Mouse (Mus musculus) heart, postnatal 4 days (tissue): Measurements from ENCODE around the gene Gm21830. TPM values are rescaled to one million over a fixed set of nuclear protein-coding genes. Genes with fewer than 3 reads are reported as not detected.
A peak's percentile ranks its signal among the peaks of the same experiment; 100 is the strongest.
"Not testable (repeated sequence)": the region's sequence is repeated elsewhere in the genome, so short reads cannot be mapped to it uniquely, and the experiment has no call there.

Source experiments
- DNase-seq: peaks from one replicate; pipeline ENCODE4 v3.0.0; 2021
- total RNA-seq, 2 experiments: library from RNA; stranded (reverse); gene quantifications; 2 replicates each; pipeline ENCODE4 v1.2.3; 2021

Gene Gm21830
- not detected for total RNA-seq

GRCm38 (mm10) chr2:67413425-67413824, at the start of gene Gm21830:
Gm21830 (plus strand) TSS chr2:67413725.
- not testable (repeated sequence) for DNase-seq

- DNase-seq, result no peak
These were observed 49.0 kb upstream of the Gm21830 start for GRCm38 (mm10) chr2:67364506-67364905.

DNA sequence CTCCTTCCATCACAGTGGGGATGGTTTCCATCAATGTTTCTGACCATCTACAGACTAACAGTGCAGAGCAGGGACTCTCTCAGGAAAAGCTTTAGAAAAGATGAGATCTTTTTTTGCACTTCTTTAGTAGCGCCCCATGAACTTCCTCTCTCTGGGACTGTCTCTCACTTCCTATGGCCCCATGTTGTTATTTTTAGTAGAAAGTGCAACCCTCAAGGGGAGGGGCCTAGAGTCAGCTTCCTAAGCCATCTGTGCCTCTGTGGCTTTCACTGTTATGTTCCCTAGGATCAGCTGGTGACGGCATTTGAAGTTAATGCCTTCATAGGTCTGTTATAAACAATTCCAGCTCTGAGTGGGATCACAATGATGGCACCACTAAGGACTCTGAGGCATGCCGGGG, 35.0 kb upstream of the Gm21830 start:
- no peak for DNase-seq

GRCm38 (mm10) chr2:67420853-67421252, 7.3 kb downstream of the Gm21830 start:
- DNase-seq, result no peak

GRCm38 (mm10) chr2:67422799-67423198, 9.3 kb downstream of the Gm21830 start:
- DNase-seq, result no peak

DNA sequence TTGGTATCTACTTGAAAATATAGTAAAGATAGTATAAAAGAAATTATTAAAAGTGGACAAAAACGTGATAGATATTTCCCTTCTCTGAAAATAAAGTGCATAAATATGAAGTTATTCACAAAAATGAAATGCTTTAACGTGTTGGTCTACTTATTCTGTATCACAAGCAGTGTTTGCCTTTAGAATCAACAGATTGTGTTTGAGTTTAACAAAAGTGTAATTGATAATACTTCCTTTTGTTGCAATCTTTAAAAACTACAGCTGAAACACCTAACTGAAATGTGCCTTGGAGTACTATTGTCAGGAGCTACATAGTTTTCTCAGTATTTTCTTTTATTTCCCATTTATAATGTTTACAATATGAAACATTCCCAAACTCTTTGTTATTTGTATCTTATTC, 19.6 kb downstream of the Gm21830 start, which contains the start of gene Gm26727:
Gene Gm26727 (minus strand): TSS at position 101 of the 400 bp plus-strand sequence.
- DNase-seq, result no peak

GRCm38 (mm10) chr2:67438309-67438708, 24.8 kb downstream of the Gm21830 start:
- no peak for DNase-seq

- DNase-seq, result peak; percentile 23
These were observed 32.3 kb downstream of the Gm21830 start, which contains the start of gene Xirp2 for GRCm38 (mm10) chr2:67445780-67446179. Xirp2 (plus strand) TSS chr2:67446002.

- DNase-seq, result no peak
These were observed 33.2 kb downstream of the Gm21830 start for GRCm38 (mm10) chr2:67446772-67447171.

DNA sequence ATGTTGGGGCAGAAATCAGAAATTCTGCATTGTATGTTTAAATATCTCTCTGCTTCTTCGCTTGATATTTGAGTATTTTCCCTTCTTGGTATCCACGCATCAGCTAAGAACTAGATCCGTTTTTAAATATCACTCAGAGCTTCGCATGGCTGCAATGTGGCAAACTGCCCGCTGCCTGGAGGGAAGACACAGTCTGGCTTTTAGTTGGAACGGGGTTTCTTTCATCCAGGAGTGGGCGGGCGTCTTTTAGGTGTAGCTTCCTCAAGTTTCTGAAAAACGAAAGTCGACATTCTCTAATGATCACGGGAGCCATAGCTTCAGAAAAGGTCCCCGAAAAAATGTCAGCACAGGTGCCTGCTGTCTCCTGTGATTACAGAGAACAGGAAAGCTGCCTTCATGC, 33.7 kb downstream of the Gm21830 start:
- peak; percentile 32 for DNase-seq

DNA sequence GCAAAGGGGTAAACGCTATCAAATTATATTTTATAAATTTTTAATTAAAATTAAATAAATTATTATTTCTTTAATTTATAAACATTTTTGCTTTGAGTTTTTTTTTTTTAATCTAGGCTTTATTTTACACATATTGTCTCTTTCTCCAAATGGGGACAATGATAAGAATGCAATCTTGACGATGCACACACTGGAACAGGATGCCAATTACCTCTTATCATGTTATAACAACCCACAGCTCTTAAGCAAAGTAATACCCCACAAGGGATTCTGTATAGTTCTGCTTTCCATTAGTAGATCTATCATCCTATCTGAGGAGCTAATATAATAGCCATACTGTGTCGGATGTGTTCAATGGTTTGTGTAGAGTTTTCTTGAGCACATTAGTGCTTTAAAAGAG, 47.3 kb downstream of the Gm21830 start:
- no peak for DNase-seq

DNA sequence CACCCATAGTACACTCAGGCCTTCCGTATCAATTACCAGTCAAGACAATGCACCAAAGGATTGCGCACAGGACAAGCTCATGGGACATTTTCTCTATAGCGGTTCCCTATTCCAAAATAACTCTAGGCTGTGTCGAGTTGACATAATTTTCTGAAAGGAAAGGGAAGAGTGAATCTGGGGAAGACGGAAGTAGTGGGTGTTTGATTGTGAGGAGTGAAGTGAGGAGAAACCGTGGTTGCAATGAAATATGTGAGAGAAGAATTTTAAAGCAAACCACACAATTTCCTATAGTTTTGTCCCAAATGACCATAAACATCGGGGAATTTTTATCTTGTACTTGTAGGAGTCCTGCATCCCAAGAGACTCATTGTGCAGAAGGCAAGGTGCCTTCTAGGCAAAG, 53.5 kb downstream of the Gm21830 start:
- no peak for DNase-seq

- DNase-seq, result not testable (repeated sequence)
These were observed 56.5 kb downstream of the Gm21830 start for GRCm38 (mm10) chr2:67470030-67470429.

GRCm38 (mm10) chr2:67477753-67478152, 64.2 kb downstream of the Gm21830 start:
- peak; percentile 68 for DNase-seq

DNA sequence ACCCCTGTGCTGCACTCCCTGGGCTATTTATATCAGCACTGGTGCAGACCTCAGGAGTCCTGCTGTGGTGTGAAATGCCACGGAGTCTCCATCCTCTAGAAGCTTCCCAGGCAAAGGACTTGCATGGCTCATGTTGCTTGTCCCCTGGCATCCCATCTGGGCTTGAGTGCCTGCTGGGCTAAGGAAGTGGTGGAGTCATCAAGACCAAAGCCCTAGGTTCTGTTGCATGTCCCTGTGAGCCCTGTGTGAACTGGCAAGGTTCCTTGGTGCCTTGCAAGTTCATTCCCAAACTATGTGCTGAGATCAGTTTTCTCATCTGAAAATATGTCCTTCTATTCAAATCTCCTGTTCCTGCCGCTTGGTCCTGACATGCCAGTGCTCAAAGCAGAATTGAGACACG, 67.5 kb downstream of the Gm21830 start:
- DNase-seq, result no peak

Other genes with a start within 250 kb of the Gm21830 start
- gene Gm26727, start 19.5 kb downstream of the Gm21830 start, total RNA-seq, result not detected
- gene Xirp2, start 32.3 kb downstream of the Gm21830 start, total RNA-seq, result 10 to 100 TPM; 36.4 to 37.8 TPM
- gene B3galt1, start 152.1 kb downstream of the Gm21830 start, total RNA-seq, result 1 to 10 TPM; 6.6 to 6.7 TPM